Mouse (Mus musculus) midbrain, embryonic 16.5 days (tissue): Measurements from ENCODE around the gene Ripor2. TPM values are rescaled to one million over a fixed set of nuclear protein-coding genes. Genes with fewer than 3 reads are reported as not detected.

Experiments
- ATAC-seq: fragments of 200-750 bp; cut with Nextera tagmentation; 2 replicates; pipeline ENCODE4 v1.8.0; 2017; ENCODE audit warnings: moderate TSS enrichment
- H3K27ac ChIP-seq: fragments of 300-500 bp; sonication (generic); 2 replicates; pipeline ENCODE4 v1.5.1; 2014; ENCODE audit warnings: mild to moderate bottlenecking, low read length, mixed read lengths
- H3K27me3 ChIP-seq: fragments of 300-500 bp; sonication (generic); 2 replicates; pipeline ENCODE4 v1.6.1; 2014; ENCODE audit warnings: low read depth, low read length, mixed read lengths; ENCODE audit not compliant: control insufficient read depth, insufficient read depth
- H3K36me3 ChIP-seq: fragments of 300-500 bp; sonication (generic); 2 replicates; pipeline ENCODE4 v1.6.1; 2014; ENCODE audit warnings: mild to moderate bottlenecking, low read length, moderate library complexity, mixed read lengths; ENCODE audit not compliant: control insufficient read depth, insufficient read depth
- H3K4me1 ChIP-seq: fragments of 300-500 bp; sonication (generic); 2 replicates; pipeline ENCODE4 v1.6.1; 2014; ENCODE audit warnings: mild to moderate bottlenecking, low read length, mixed read lengths; ENCODE audit not compliant: control insufficient read depth, insufficient read depth
- H3K4me2 ChIP-seq: fragments of 300-500 bp; sonication (generic); 2 replicates; pipeline ENCODE4 v1.6.1; 2014; ENCODE audit warnings: mild to moderate bottlenecking, low read length, mixed read lengths
- H3K4me3 ChIP-seq: fragments of 300-500 bp; sonication (generic); 2 replicates; pipeline ENCODE4 v1.5.1; 2014; ENCODE audit warnings: low read depth, mild to moderate bottlenecking, low read length, moderate library complexity, mixed read lengths
- H3K9ac ChIP-seq: fragments of 300-500 bp; sonication (generic); 2 replicates; pipeline ENCODE4 v1.6.1; 2014; ENCODE audit warnings: low read depth, low read length, mixed read lengths
- H3K9me3 ChIP-seq: fragments of 300-500 bp; sonication (generic); replicated peaks from 2 replicates; pipeline ENCODE4 v1.6.1; 2014; ENCODE audit warnings: mild to moderate bottlenecking, low read length, mixed read lengths; ENCODE audit not compliant: control insufficient read depth, poor library complexity, severe bottlenecking
- WGBS: fragments of 180-500 bp; shearing (Covaris S2); extraction: QIAGEN DNeasy Blood & Tissue Kit; methylation state at CpG from one replicate; pipeline ENCODE4 v1.1.7; 2014; 5-methylcytosine and 5-hydroxymethylcytosine counted together
- polyA plus RNA-seq: library from polyadenylated mRNA; unstranded; fragments of >200 nt; fragmentation: Nextera tagmentation; extraction: Ambion mirVana; gene quantifications from 2 replicates; pipeline ENCODE4 v1.2.1, GENCODE M21; 2015

Ripor2 gene
- polyA plus RNA-seq, 1 experiment from 2014 or later, result 33.8 TPM

GRCm38 (mm10) chr13:24552039-24552438 lies 29.9 kb upstream of the Ripor2 start:
- H3K36me3 ChIP-seq, result no peaks in the 10 kb centered on the region
- no peak overlapping the region for H3K4me3 ChIP-seq
- peak overlapping the region; percentile 40 for H3K4me2 ChIP-seq
- 53% methylated on average over 4 of the region's 4 CpGs for WGBS
- 0 out of 2 replicates have a peak, but pooled peaks have one; percentile 19 for ATAC-seq
- no peaks in the 10 kb centered on the region for H3K27me3 ChIP-seq
- peak overlapping the region; percentile 73 for H3K27ac ChIP-seq
- no peaks in the 10 kb centered on the region for H3K9me3 ChIP-seq
- peaks cover 15% of the 10 kb centered on the region for H3K4me1 ChIP-seq
- no peak overlapping the region for H3K9ac ChIP-seq

DNA sequence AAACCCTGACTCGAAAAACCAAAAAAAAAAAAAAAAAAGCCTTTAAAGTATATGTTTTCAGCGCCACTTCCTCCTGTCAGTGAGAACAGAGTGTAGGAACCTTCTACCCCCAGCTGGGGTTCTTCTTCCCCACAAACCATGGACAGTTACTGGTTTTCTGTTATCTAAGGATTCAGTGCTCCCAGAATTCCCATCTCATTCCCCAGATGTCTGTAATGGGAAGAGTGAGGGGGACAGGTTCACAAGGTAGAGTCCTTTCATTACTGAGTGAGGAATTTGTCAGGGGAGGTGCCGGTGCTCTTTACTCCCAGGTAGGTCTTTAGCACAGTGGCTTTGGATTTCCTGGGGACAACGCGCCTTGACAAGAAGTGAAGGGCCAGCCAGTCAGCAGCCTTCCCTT lies 20.6 kb upstream of the Ripor2 start:
- Histone ChIP-seq H3K9ac (no peak overlapping the region), H3K36me3 (no peaks in the 10 kb centered on the region), H3K4me1 (peaks cover 3% of the 10 kb centered on the region; the same call in 1 of the 2 replicates), H3K4me2 (no peak overlapping the region), H3K4me3 (no peak overlapping the region), H3K9me3 (no peaks in the 10 kb centered on the region), H3K27ac (no peak overlapping the region), H3K27me3 (no peaks in the 10 kb centered on the region)
- 98% methylated on average over 5 of the region's 5 CpGs for WGBS
- no peak for ATAC-seq

DNA sequence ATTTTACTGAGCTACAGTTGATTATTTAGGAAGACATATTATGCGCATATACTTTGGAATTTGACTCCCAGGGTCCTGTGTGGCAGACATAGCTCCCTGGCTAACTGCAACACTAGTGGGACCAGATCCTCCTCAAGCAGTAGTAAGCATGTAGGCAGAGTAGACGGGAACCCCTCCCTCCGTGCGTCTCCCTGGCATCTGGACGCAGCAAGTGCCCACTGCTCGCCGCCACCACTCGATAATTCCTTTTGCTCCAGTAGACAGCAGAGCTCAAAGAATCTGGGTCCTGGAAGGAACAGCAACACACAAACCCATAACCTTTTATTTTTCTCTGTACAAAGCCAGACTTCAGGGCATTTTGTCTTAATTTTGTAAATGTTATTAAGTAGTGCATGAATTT lies 17.3 kb upstream of the Ripor2 start:
- Histone ChIP-seq H3K27ac (peak overlapping the region; percentile 64; the same call in 1 of the 2 replicates), H3K9me3 (no peaks in the 10 kb centered on the region), H3K36me3 (no peaks in the 10 kb centered on the region), H3K9ac (no peak overlapping the region), H3K27me3 (no peaks in the 10 kb centered on the region), H3K4me3 (no peak overlapping the region), H3K4me2 (no peak overlapping the region), H3K4me1 (peaks cover 3% of the 10 kb centered on the region; the same call in 1 of the 2 replicates)
- WGBS, result 56% methylated on average over 8 of the region's 8 CpGs
- no peak for ATAC-seq

GRCm38 (mm10) chr13:24565230-24565949 lies 16.6 kb upstream of the Ripor2 start:
- Histone ChIP-seq H3K36me3 (no peaks in the 10 kb centered on the region), H3K9ac (no peak overlapping the region), H3K27ac (peak overlapping the region; percentile 2; the same call in 1 of the 2 replicates), H3K9me3 (no peaks in the 10 kb centered on the region), H3K4me1 (peaks cover 3% of the 10 kb centered on the region; the same call in 1 of the 2 replicates), H3K4me3 (no peak overlapping the region), H3K27me3 (no peaks in the 10 kb centered on the region), H3K4me2 (no peak overlapping the region)
- ATAC-seq, result peak; percentile 43; the same call in 1 of the 2 replicates
- WGBS, result 20% methylated on average over 8 of the region's 8 CpGs

DNA sequence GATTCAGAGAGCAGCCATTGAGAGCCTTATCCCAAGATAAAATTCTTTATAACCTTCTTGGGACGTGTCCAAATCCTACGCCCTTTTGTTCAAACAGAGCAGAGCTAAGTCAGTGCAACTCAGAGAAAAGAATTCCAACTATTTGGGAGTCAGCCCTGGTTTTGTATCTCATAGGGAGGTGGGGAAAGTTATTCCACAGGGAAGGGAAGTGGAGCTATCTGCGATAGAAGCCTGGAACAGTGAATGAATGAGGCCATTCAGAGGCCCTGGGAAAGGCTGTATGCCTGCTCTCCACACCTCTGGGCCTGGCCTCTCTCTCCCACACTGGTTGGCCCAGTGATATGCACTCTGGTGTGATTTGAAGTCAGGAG lies 16.1 kb upstream of the Ripor2 start:
- no peak overlapping the region for H3K9ac ChIP-seq
- no peaks in the 10 kb centered on the region for H3K9me3 ChIP-seq
- peaks cover 3% of the 10 kb centered on the region; the same call in 1 of the 2 replicates for H3K4me1 ChIP-seq
- no peak overlapping the region for H3K4me2 ChIP-seq
- ATAC-seq, result 0 out of 2 replicates have a peak, but pooled peaks have one; percentile 33
- no peak overlapping the region for H3K4me3 ChIP-seq
- 21% methylated on average over 3 of the region's 3 CpGs for WGBS
- H3K36me3 ChIP-seq, result no peaks in the 10 kb centered on the region
- no peaks in the 10 kb centered on the region for H3K27me3 ChIP-seq
- H3K27ac ChIP-seq, result no peak overlapping the region; the same call in 1 of the 2 replicates

DNA sequence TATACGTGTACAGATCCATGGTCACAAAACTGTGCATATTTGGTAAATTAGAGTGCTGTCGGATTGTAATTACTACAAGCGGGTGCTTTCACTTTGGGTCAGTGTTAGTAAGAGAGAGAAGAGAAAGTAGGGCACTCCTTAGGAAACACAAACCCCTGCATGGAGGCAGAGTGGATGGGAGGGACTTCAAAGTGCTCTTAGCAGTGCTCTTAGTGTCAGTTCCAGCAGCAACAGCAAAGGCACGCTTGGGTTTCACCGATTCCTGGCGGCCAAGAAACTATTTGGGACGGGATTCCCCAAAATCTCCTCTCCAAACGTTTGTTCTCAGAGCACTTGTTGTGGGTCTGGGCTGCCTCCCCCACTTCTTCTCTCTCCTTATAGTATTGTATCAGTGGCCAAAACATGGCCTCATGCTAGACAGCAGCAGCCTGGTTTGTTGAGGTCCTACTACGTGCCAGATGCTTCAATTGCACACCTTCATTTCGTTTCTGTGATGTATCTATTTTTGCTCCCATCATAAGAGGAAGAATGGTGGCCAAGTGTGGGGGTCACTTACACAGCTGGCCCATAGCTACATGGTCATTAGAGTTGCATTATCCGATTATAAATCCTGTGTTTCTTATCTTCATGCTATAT lies 14.7 kb upstream of the Ripor2 start:
- no peaks in the 10 kb centered on the region for H3K36me3 ChIP-seq
- no peak overlapping the region for H3K4me3 ChIP-seq
- no peaks in the 10 kb centered on the region for H3K27me3 ChIP-seq
- H3K9ac ChIP-seq, result no peak overlapping the region
- H3K9me3 ChIP-seq, result no peaks in the 10 kb centered on the region
- no peak overlapping the region for H3K4me2 ChIP-seq
- WGBS, result 85% methylated on average over 11 of the region's 11 CpGs
- no peak overlapping the region for H3K27ac ChIP-seq
- peaks cover 3% of the 10 kb centered on the region; the same call in 1 of the 2 replicates for H3K4me1 ChIP-seq
- no peak for ATAC-seq

- H3K9me3 ChIP-seq, result no peaks in the 10 kb centered on the region
- H3K36me3 ChIP-seq, result no peaks in the 10 kb centered on the region
- no peak overlapping the region for H3K27ac ChIP-seq
- 79% methylated on average over 4 of the region's 4 CpGs for WGBS
- H3K4me1 ChIP-seq, result peaks cover 3% of the 10 kb centered on the region; the same call in 1 of the 2 replicates
- no peak overlapping the region for H3K4me3 ChIP-seq
- no peak overlapping the region for H3K9ac ChIP-seq
- no peaks in the 10 kb centered on the region for H3K27me3 ChIP-seq
- ATAC-seq, result no peak
- H3K4me2 ChIP-seq, result no peak overlapping the region
Observed at GRCm38 (mm10) chr13:24569066-24569465, 12.9 kb upstream of the Ripor2 start.

GRCm38 (mm10) chr13:24570716-24571115 lies 11.3 kb upstream of the Ripor2 start:
- Histone ChIP-seq H3K4me3 (no peak overlapping the region), H3K27me3 (no peaks in the 10 kb centered on the region), H3K9me3 (no peaks in the 10 kb centered on the region), H3K4me2 (no peak overlapping the region), H3K9ac (no peak overlapping the region), H3K36me3 (no peaks in the 10 kb centered on the region), H3K4me1 (no peaks in the 10 kb centered on the region), H3K27ac (no peak overlapping the region)
- WGBS, result 64% methylated on average over 2 of the region's 2 CpGs
- ATAC-seq, result no peak

- no peak for ATAC-seq
- Histone ChIP-seq H3K9ac (no peak overlapping the region), H3K9me3 (no peaks in the 10 kb centered on the region), H3K27ac (no peak overlapping the region), H3K27me3 (no peaks in the 10 kb centered on the region), H3K4me2 (no peak overlapping the region), H3K4me1 (peaks cover 9% of the 10 kb centered on the region), H3K4me3 (no peak overlapping the region), H3K36me3 (no peaks in the 10 kb centered on the region)
- 88% methylated on average over 6 of the region's 6 CpGs for WGBS
Observed at GRCm38 (mm10) chr13:24571906-24572305, 10.1 kb upstream of the Ripor2 start.
